Mouse (Mus musculus): ENCODE results near the gene Stxbp6.

GRCm38 (mm10) chr12:45081617-45082016 lies 7.1 kb upstream of the Stxbp6 start:
- TF ChIP-seq GATA1 (IDR thresholded peaks at IDR 0.05; ENCODE audit: low read length) (no peak), TAL1 (IDR thresholded peaks at IDR 0.05; ENCODE audit: low read length) (no peak)

Data from erythroblast, embryonic 14.5 days (primary cell).